Mouse (Mus musculus) embryonic fibroblast, embryonic 13.5 days (primary cell): ENCODE data around the gene Sf3b3. TPM values are rescaled to one million over a fixed set of nuclear protein-coding genes. Genes with fewer than 3 reads are reported as not detected.

ENCODE experiments used
- H3K27ac ChIP-seq: 2 replicates; pipeline ENCODE4 v1.5.1; 2012; ENCODE audit warnings: low read length, control low read depth, inconsistent platforms; ENCODE audit not compliant: insufficient read depth
- H3K4me1 ChIP-seq: 2 replicates; pipeline ENCODE4 v1.6.1; 2011; ENCODE audit warnings: low read length; ENCODE audit not compliant: control insufficient read depth, insufficient read depth
- H3K4me3 ChIP-seq: 2 replicates; pipeline ENCODE4 v1.5.1; 2011; ENCODE audit warnings: mild to moderate bottlenecking, control low read depth, low read length; ENCODE audit not compliant: insufficient read depth
- CTCF ChIP-seq: IDR thresholded peaks from 2 replicates; pipeline ENCODE4 v1.5.1; 2011; ENCODE audit warnings: mild to moderate bottlenecking, control low read depth, low read length, moderate library complexity, borderline replicate concordance; ENCODE audit not compliant: insufficient read depth
- POLR2A ChIP-seq: IDR thresholded peaks from 2 replicates; pipeline ENCODE4 v1.6.1; 2011; ENCODE audit warnings: low read depth, mild to moderate bottlenecking, control low read depth, low read length, moderate library complexity
- polyA plus RNA-seq: library from polyadenylated mRNA; stranded (reverse); fragments of >200 nt; gene quantifications from 2 replicates; pipeline ENCODE4 v1.2.4, GENCODE M21; 2011; ENCODE audit warnings: low read depth; ENCODE audit not compliant: missing spikeins, insufficient read length

Sf3b3 gene
- polyA plus RNA-seq, 1 experiment = 124 TPM

DNA sequence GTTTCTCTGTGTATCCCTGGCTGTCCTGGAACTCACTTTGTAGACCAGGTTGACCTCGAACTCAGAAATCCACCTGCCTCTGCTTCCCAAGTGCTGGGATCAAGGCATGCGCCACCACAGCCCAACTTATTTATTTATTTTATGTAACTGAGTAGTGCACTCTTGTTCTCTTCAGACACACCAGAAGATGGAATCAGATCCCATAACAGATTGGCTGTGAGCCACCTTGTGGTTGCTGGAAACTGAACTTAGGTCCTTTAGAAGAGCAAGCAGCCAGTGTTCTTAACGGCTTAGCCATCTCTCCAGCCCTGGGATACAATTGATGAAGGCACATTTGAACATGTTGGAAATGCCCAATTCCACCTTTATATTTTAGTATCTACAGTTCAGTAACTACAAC lies 28.0 kb downstream of the Sf3b3 start:
- peak overlapping the region; percentile 84; the same call in 1 of the 2 replicates for H3K27ac ChIP-seq
- peaks cover 18% of the 10 kb centered on the region for H3K4me1 ChIP-seq
- no peak for TF ChIP-seq POLR2A
- no peak for TF ChIP-seq CTCF
- H3K4me3 ChIP-seq = no peak overlapping the region

DNA sequence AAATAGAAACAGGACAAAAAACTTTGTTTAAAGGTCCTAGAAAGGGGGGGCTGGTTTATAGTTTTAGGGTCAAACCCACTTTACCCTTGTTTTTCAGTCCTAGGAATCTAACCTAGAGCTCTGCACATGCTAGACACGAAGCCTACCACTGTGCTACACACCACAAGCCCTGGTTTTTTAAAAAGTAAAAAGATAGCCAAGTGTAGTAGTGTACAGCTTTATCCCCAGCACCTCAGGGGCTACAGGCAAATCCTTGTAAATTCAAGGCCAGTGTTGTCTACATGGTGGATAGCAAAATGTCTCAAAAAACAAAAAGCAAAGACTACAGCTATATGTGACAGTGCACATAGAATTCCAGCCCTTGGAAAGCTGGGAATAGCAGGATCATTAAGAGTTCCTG lies 29.6 kb downstream of the Sf3b3 start:
- no peak for TF ChIP-seq CTCF
- no peak for TF ChIP-seq POLR2A
- H3K27ac ChIP-seq = peak overlapping the region; percentile 84
- peaks cover 18% of the 10 kb centered on the region for H3K4me1 ChIP-seq
- no peak overlapping the region for H3K4me3 ChIP-seq

DNA sequence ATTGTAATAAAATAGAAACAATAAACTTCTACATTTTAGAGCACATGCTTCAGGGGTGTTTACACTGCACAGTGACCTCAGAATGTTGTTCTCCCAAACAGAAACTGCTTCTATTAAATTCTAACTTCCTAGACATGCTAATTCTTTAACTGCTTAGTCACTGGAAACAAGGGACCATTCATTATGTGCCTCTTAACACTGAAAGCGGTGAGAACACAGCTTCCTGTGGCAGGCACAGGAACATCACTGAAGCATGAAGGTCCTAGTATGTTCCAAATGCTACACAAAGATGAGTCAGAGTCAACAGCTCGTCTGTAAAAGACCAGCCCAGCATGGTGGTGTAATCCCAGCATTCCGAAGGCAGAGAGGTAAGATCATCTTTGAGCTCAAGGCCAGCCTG lies 31.3 kb downstream of the Sf3b3 start:
- H3K4me3 ChIP-seq = no peak overlapping the region
- peaks cover 30% of the 10 kb centered on the region for H3K4me1 ChIP-seq
- H3K27ac ChIP-seq = peak overlapping the region; percentile 63
- TF ChIP-seq CTCF = no peak
- no peak for TF ChIP-seq POLR2A

DNA sequence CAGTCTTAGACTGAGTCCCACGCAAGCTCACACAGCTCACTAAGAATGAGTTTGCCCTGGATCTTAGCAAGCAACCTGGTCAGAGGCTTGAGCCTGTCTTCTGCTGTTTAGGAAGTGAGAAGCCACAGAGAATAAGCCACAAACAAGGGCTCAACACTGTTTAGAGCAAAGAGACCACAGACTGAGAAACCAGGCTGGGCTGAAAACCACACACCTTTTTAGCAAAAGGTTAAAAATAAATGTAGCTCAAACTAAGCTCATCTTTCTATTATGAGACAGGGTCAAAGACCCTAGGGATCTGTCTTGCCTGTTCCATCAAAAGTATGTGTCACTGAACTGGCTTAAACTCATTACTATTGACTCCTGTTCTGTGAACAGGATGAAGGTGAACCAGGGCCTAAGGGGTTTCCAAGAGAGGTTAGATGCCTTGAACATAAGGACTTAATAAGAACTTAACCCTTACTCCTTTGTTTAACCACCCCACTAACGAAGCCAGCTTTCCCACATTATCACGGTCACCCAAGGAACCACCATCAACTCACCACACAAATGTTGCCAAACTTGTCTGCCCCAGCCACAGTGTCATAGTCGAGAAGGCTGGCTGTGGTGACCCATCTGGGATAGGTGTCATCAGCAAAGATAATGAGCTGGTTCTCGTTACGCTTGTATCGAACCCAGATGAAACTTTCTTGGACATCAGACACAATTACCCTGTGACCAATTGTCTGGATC lies 33.3 kb downstream of the Sf3b3 start:
- TF ChIP-seq POLR2A = no peak
- Histone ChIP-seq H3K27ac (no peak overlapping the region), H3K4me3 (no peak overlapping the region), H3K4me1 (peaks cover 42% of the 10 kb centered on the region)

GRCm38 (mm10) chr8:110812349-110813080 lies 34.1 kb downstream of the Sf3b3 start:
- TF ChIP-seq POLR2A = no peak
- no peak for TF ChIP-seq CTCF
- Histone ChIP-seq H3K27ac (no peak overlapping the region), H3K4me1 (peaks cover 40% of the 10 kb centered on the region), H3K4me3 (no peak overlapping the region)

DNA sequence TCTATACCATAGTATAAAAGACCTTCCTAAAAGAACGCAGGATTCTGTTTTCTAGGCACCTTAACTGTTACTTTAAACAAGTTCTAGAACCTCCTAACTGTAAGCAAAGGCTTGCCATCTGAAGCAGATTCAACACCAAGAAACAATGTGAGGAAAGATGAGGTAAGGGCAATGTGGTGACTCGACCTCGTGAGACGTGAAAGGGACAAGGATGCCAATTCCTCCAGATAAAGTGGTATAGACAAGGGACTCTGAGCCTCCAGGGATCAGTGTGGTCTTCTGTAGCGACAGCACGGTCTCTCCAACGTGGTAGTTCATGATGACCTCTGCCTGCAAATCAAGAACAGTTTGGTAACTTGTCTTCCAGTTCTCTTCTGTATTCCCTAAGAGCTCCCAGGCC lies 34.8 kb downstream of the Sf3b3 start:
- no peak overlapping the region for H3K4me3 ChIP-seq
- peaks cover 36% of the 10 kb centered on the region for H3K4me1 ChIP-seq
- TF ChIP-seq POLR2A = no peak
- TF ChIP-seq CTCF = no peak
- H3K27ac ChIP-seq = peak overlapping the region; percentile 91; the same call in 1 of the 2 replicates

DNA sequence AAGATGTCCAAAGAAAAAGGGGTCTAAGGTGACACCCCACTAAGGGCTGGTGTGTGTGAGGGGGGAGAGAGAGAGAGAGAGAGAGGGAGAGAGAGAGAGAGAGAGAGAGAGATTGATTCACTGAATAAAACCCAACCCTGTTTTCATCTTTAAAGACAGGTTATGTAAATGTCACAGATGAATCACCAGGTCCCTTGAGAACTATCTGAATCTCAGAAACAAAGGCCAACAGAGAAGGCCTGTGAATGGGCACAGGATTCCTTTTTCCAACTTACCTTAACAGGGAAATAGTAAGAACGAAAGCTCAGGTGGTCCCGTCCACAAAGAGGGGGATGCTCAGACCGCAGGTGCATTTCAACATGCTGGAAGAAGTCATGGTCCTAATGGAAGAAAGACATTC lies 35.5 kb downstream of the Sf3b3 start:
- peak overlapping the region; percentile 91 for H3K27ac ChIP-seq
- peaks cover 33% of the 10 kb centered on the region for H3K4me1 ChIP-seq
- TF ChIP-seq CTCF (no peak), POLR2A (no peak)
- H3K4me3 ChIP-seq = no peak overlapping the region

DNA sequence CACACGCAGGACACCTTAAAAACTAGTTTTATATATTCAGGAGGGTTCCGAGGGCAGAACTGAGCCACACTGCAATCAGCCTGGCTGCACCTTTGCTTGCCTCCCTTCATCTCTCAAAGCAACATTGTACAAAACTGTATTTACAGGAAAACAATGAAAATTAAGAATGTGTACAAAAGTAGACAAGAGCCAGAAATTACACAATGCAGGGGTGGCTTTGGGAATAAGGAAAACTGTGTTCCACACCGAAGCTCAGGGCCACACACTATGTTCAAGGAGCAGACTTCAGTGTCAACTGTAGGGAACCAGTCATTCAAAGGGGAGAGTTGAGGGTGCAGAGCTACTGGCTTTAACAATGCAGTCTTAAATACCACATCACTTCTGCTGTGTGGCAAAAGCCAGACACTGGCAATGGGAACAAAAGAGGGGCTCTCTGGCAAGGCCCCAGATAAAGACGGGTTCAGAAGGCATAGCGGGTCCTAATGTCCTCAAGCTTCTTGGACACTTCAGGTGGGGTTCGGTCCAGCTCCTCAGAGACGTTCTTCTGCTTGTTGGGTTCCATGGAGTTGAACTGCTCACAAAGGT lies 36.0 kb downstream of the Sf3b3 start:
- Histone ChIP-seq H3K27ac (peak overlapping the region; percentile 91), H3K4me1 (peaks cover 28% of the 10 kb centered on the region), H3K4me3 (no peak overlapping the region)
- TF ChIP-seq POLR2A = no peak
- TF ChIP-seq CTCF = no peak

GRCm38 (mm10) chr8:110809831-110810230 lies 36.8 kb downstream of the Sf3b3 start:
- peak overlapping the region; percentile 91 for H3K27ac ChIP-seq
- TF ChIP-seq CTCF (no peak), POLR2A (no peak)
- peaks cover 28% of the 10 kb centered on the region for H3K4me1 ChIP-seq
- no peak overlapping the region for H3K4me3 ChIP-seq
